Mouse (Mus musculus) stomach, postnatal 0 days (tissue): ENCODE results near the gene Cyp39a1. TPM values are rescaled to one million over a fixed set of nuclear protein-coding genes. Genes with fewer than 3 reads are reported as not detected.

ENCODE experiments used
- ATAC-seq: fragments of 200-750 bp; cut with Nextera tagmentation; 2 replicates; pipeline ENCODE4 v1.8.0; 2017; ENCODE audit not compliant: low FRiP score, low TSS enrichment
- DNase-seq: peaks from one replicate; pipeline ENCODE4 v3.0.0-alpha.2; 2016; ENCODE audit warnings: low spot score
- H3K27ac ChIP-seq: fragments of 300-500 bp; sonication (generic); replicated peaks from 2 replicates; pipeline ENCODE4 v1.5.1; 2014; ENCODE audit warnings: mild to moderate bottlenecking, control low read depth
- H3K27me3 ChIP-seq: fragments of 300-500 bp; sonication (generic); 2 replicates; pipeline ENCODE4 v1.6.1; 2014; ENCODE audit warnings: low read length; ENCODE audit not compliant: control insufficient read depth, insufficient read depth
- H3K36me3 ChIP-seq: fragments of 300-500 bp; sonication (generic); 2 replicates; pipeline ENCODE4 v1.6.1; 2014; ENCODE audit warnings: low read length, mixed read lengths; ENCODE audit not compliant: control insufficient read depth, insufficient read depth
- H3K4me1 ChIP-seq: fragments of 300-500 bp; sonication (generic); replicated peaks from 2 replicates; pipeline ENCODE4 v1.6.1; 2014; ENCODE audit warnings: antibody characterized with exemption; ENCODE audit not compliant: control insufficient read depth, insufficient read depth
- H3K4me2 ChIP-seq: fragments of 300-500 bp; sonication (generic); replicated peaks from 2 replicates; pipeline ENCODE4 v1.6.1; 2014; ENCODE audit warnings: low read depth, mild to moderate bottlenecking, control low read depth, moderate library complexity
- H3K4me3 ChIP-seq: fragments of 300-500 bp; sonication (generic); 2 replicates; pipeline ENCODE4 v1.5.1; 2014; ENCODE audit warnings: low read depth, low read length, control low read depth
- H3K9ac ChIP-seq: fragments of 300-500 bp; sonication (generic); 2 replicates; pipeline ENCODE4 v1.6.1; 2014; ENCODE audit warnings: mild to moderate bottlenecking, low read length, control low read depth, mixed read lengths
- H3K9me3 ChIP-seq: fragments of 300-500 bp; sonication (generic); 2 replicates; pipeline ENCODE4 v1.6.1; 2016; ENCODE audit warnings: low read length; ENCODE audit not compliant: control insufficient read depth
- CTCF ChIP-seq: IDR thresholded peaks from 2 replicates; pipeline ENCODE4 v1.5.1; 2016; ENCODE audit warnings: antibody characterized with exemption, low read depth, mild to moderate bottlenecking, moderate library complexity
- EP300 ChIP-seq: optimal IDR thresholded peaks from 2 replicates; pipeline ENCODE3; 2016; ENCODE audit warnings: antibody characterized with exemption
- WGBS: fragments of 180-500 bp; shearing (Covaris S2); extraction: QIAGEN DNeasy Blood & Tissue Kit; methylation state at CpG from one replicate; pipeline ENCODE4 v1.1.7; 2014; 5-methylcytosine and 5-hydroxymethylcytosine counted together
- polyA plus RNA-seq: library from polyadenylated mRNA; unstranded; fragments of >200 nt; fragmentation: Nextera tagmentation; extraction: Ambion mirVana; gene quantifications from 2 replicates; pipeline ENCODE4 v1.2.1, GENCODE M21; 2015

The Cyp39a1 gene
- polyA plus RNA-seq, 1 experiment from 2014 or later, result 14.0 TPM

- Histone ChIP-seq H3K4me1 (no peaks in the 10 kb centered on the region), H3K4me2 (no peak overlapping the region), H3K27ac (no peak overlapping the region), H3K27me3 (no peaks in the 10 kb centered on the region), H3K4me3 (no peak overlapping the region), H3K9me3 (no peaks in the 10 kb centered on the region), H3K9ac (no peak overlapping the region), H3K36me3 (0 out of 2 replicates have a peak, but pooled peaks cover 3% of the 10 kb centered on the region)
- DNase-seq (no peak), ATAC-seq (peak; percentile 35; the same call in 1 of the 2 replicates)
- 71% methylated on average over 3 of the region's 3 CpGs for WGBS
- TF ChIP-seq EP300 (no peak), CTCF (peak; percentile 55)
Observed at GRCm38 (mm10) chr17:43707254-43707653, 40.0 kb downstream of the Cyp39a1 start.

GRCm38 (mm10) chr17:43711557-43712352, 44.5 kb downstream of the Cyp39a1 start:
- 57% methylated on average over 7 of the region's 7 CpGs for WGBS

GRCm38 (mm10) chr17:43714191-43714590, 47.0 kb downstream of the Cyp39a1 start:
- Histone ChIP-seq H3K27ac (no peak overlapping the region), H3K27me3 (no peaks in the 10 kb centered on the region), H3K4me1 (no peaks in the 10 kb centered on the region), H3K9ac (no peak overlapping the region), H3K36me3 (no peaks in the 10 kb centered on the region), H3K9me3 (no peaks in the 10 kb centered on the region), H3K4me2 (no peak overlapping the region), H3K4me3 (no peak overlapping the region)
- TF ChIP-seq CTCF, result no peak
- TF ChIP-seq EP300, result no peak
- ATAC-seq, result no peak
- WGBS, result 37% methylated on average over 3 of the region's 3 CpGs
- no peak for DNase-seq

More at GRCm38 (mm10) chr17:43711557-43712352, 44.5 kb downstream of the Cyp39a1 start:
- H3K36me3 ChIP-seq, result 0 out of 2 replicates have a peak, but pooled peaks cover 3% of the 10 kb centered on the region
- H3K4me1 ChIP-seq, result no peaks in the 10 kb centered on the region
- no peak overlapping the region for H3K4me3 ChIP-seq
- no peaks in the 10 kb centered on the region for H3K27me3 ChIP-seq
- no peak overlapping the region for H3K27ac ChIP-seq
- no peak overlapping the region for H3K4me2 ChIP-seq
- ATAC-seq, result no peak
- no peak for TF ChIP-seq EP300
- no peak for TF ChIP-seq CTCF
- H3K9me3 ChIP-seq, result no peaks in the 10 kb centered on the region
- DNase-seq, result no peak
- H3K9ac ChIP-seq, result no peak overlapping the region

GRCm38 (mm10) chr17:43716601-43717000, 49.4 kb downstream of the Cyp39a1 start:
- TF ChIP-seq CTCF (no peak), EP300 (no peak)
- H3K36me3 ChIP-seq, result no peaks in the 10 kb centered on the region
- no peaks in the 10 kb centered on the region for H3K4me1 ChIP-seq
- no peak overlapping the region for H3K4me2 ChIP-seq
- H3K27me3 ChIP-seq, result no peaks in the 10 kb centered on the region
- H3K9me3 ChIP-seq, result no peaks in the 10 kb centered on the region
- no peak overlapping the region for H3K4me3 ChIP-seq
- H3K9ac ChIP-seq, result no peak overlapping the region
- no peak for ATAC-seq
- DNase-seq, result no peak
- WGBS, result 83% methylated on average over 7 of the region's 7 CpGs
- no peak overlapping the region for H3K27ac ChIP-seq

GRCm38 (mm10) chr17:43719401-43719800, 52.2 kb downstream of the Cyp39a1 start:
- WGBS, result 75% methylated on average over 3 of the region's 3 CpGs

GRCm38 (mm10) chr17:43724480-43724879, 57.3 kb downstream of the Cyp39a1 start:
- Histone ChIP-seq H3K4me1 (no peaks in the 10 kb centered on the region), H3K27me3 (no peaks in the 10 kb centered on the region), H3K9ac (no peak overlapping the region), H3K4me2 (no peak overlapping the region), H3K9me3 (no peaks in the 10 kb centered on the region), H3K36me3 (no peaks in the 10 kb centered on the region), H3K27ac (no peak overlapping the region), H3K4me3 (no peak overlapping the region)
- WGBS, result 96% methylated on average over 2 of the region's 2 CpGs
- no peak for DNase-seq
- TF ChIP-seq EP300 (no peak), CTCF (peak; percentile 46)
- ATAC-seq, result no peak

More at GRCm38 (mm10) chr17:43719401-43719800, 52.2 kb downstream of the Cyp39a1 start:
- Histone ChIP-seq H3K27me3 (no peaks in the 10 kb centered on the region), H3K9ac (no peak overlapping the region), H3K9me3 (no peaks in the 10 kb centered on the region), H3K4me1 (no peaks in the 10 kb centered on the region), H3K27ac (no peak overlapping the region), H3K4me2 (no peak overlapping the region), H3K36me3 (no peaks in the 10 kb centered on the region), H3K4me3 (no peak overlapping the region)
- ATAC-seq (no peak), DNase-seq (no peak)
- TF ChIP-seq CTCF (no peak), EP300 (no peak)
